Mouse (Mus musculus): ENCODE data around the gene Garem2. TPM values are rescaled to one million over a fixed set of nuclear protein-coding genes. Genes with fewer than 3 reads are reported as not detected.
A peak's percentile ranks its signal among the peaks of the same experiment; 100 is the strongest.

Gene Garem2
- total RNA-seq, 1 experiment: 1.7 TPM

DNA sequence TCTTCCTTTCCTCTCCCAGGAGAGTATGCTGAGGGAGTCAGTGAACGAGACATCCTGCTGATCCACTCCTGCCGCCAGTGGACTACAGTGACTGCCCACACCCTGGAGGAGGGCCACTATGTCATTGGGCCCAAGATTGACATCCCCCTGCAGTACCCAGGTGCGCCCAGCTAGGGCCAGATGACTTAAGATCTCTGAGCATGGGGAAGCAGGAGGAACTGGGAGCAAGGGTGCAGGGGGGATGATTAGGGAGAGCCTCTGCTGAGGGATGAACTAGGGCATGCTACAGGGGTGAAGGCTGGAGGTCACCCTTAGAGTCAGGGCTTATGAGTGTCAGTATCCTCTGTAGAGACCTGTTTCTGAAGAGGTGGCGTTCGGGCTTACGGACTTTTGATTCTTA lies 3.3 kb downstream of the Garem2 start:
- Histone ChIP-seq H3K36me3 (ENCODE audit: control insufficient read depth, insufficient read depth, low read length, poor library complexity, severe bottlenecking) (no peaks in the 10 kb centered on the region), H3K4me1 (ENCODE audit: control insufficient read depth in 2 of 2, insufficient read depth in 2 of 2, low read length in 2 of 2, poor library complexity in 1 of 2) (peaks cover 0 to 24% of the 10 kb centered on the region in 2 experiments; a peak in 3 of 4 replicates), H3K9ac (ENCODE audit: insufficient read depth, low read depth, low read length, poor library complexity, severe bottlenecking) (no peak overlapping the region), H3K9me3 (ENCODE audit: control insufficient read depth, insufficient read depth, low read depth, low read length) (no peaks in the 10 kb centered on the region), H3K27ac (ENCODE audit: insufficient read depth, low read depth, low read length, poor library complexity, severe bottlenecking) (no peak overlapping the region), H3K4me3 (ENCODE audit: insufficient read depth in 1 of 2, low read depth in 1 of 2, low read length in 2 of 2, poor library complexity in 1 of 2, severe bottlenecking in 1 of 2) (no peak overlapping the region)
- DNase-seq (ENCODE audit: low read depth, low spot score): no peak
- in situ Hi-C loops (cut with MboI; ENCODE audit: low sequenced_read_pairs in 2 of 2, unreplicated experiment in 2 of 2): no loop called here
- TF ChIP-seq ZNF384 (IDR thresholded peaks at IDR 0.05; ENCODE audit: low read depth, low read length): no peak
- TF ChIP-seq HCFC1 (IDR thresholded peaks at IDR 0.05; ENCODE audit: borderline replicate concordance, insufficient read depth, low read length): no peak
- TF ChIP-seq CHD2 (IDR thresholded peaks at IDR 0.05; ENCODE audit: low read depth, low read length): no peak
- no peak for TF ChIP-seq ZC3H11A (IDR thresholded peaks at IDR 0.05; ENCODE audit: borderline replicate concordance, low read depth, low read length)
- TF ChIP-seq MAFK (IDR thresholded peaks at IDR 0.05; ENCODE audit: insufficient read depth, low read depth, low read length): no peak

DNA sequence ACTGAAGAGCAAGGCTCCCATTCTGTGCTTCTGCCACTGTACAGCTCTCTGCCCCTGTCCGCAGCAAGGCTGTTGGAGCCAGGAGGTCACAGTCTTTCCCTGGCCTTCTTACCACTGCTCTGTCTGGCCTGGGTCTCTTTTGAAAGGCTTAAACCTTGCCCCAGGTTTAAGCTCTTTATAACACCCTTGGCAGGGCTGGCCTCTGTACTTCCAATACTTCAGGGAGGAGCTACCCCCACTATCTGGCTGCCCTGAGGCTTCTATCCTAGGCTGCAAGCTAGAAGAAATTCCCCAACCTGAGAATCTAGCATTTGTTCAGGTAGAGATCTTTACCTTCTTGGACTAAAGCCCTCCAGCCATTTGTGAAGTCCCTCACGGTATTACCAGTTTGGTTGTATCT lies 4.9 kb downstream of the Garem2 start:
- Histone ChIP-seq H3K4me1 (ENCODE audit: control insufficient read depth in 2 of 2, insufficient read depth in 2 of 2, low read length in 2 of 2, poor library complexity in 1 of 2) (peaks cover 0 to 28% of the 10 kb centered on the region in 2 experiments; a peak in 3 of 4 replicates), H3K36me3 (ENCODE audit: control insufficient read depth, insufficient read depth, low read length, poor library complexity, severe bottlenecking) (no peaks in the 10 kb centered on the region), H3K9ac (ENCODE audit: insufficient read depth, low read depth, low read length, poor library complexity, severe bottlenecking) (no peak overlapping the region), H3K4me3 (ENCODE audit: insufficient read depth in 1 of 2, low read depth in 1 of 2, low read length in 2 of 2, poor library complexity in 1 of 2, severe bottlenecking in 1 of 2) (no peak overlapping the region), H3K9me3 (ENCODE audit: control insufficient read depth, insufficient read depth, low read depth, low read length) (no peaks in the 10 kb centered on the region), H3K27ac (ENCODE audit: insufficient read depth, low read depth, low read length, poor library complexity, severe bottlenecking) (no peak overlapping the region)
- TF ChIP-seq MAFK (IDR thresholded peaks at IDR 0.05; ENCODE audit: insufficient read depth, low read depth, low read length) (no peak), HCFC1 (IDR thresholded peaks at IDR 0.05; ENCODE audit: borderline replicate concordance, insufficient read depth, low read length) (no peak), ZC3H11A (IDR thresholded peaks at IDR 0.05; ENCODE audit: borderline replicate concordance, low read depth, low read length) (no peak), CHD2 (IDR thresholded peaks at IDR 0.05; ENCODE audit: low read depth, low read length) (no peak), ZNF384 (IDR thresholded peaks at IDR 0.05; ENCODE audit: low read depth, low read length) (no peak)
- in situ Hi-C loops (cut with MboI; ENCODE audit: low sequenced_read_pairs in 2 of 2, unreplicated experiment in 2 of 2): no loop called here
- no peak for DNase-seq (ENCODE audit: low read depth, low spot score)

GRCm38 (mm10) chr5:30110371-30111060 lies 5.6 kb downstream of the Garem2 start:
- in situ Hi-C loops (cut with MboI; ENCODE audit: low sequenced_read_pairs in 2 of 2, unreplicated experiment in 2 of 2): no loop called here
- H3K9me3 ChIP-seq (ENCODE audit: control insufficient read depth, insufficient read depth, low read depth, low read length): no peaks in the 10 kb centered on the region
- no peak overlapping the region for H3K9ac ChIP-seq (ENCODE audit: insufficient read depth, low read depth, low read length, poor library complexity, severe bottlenecking)
- TF ChIP-seq ZC3H11A (IDR thresholded peaks at IDR 0.05; ENCODE audit: borderline replicate concordance, low read depth, low read length): no peak
- TF ChIP-seq HCFC1 (IDR thresholded peaks at IDR 0.05; ENCODE audit: borderline replicate concordance, insufficient read depth, low read length): no peak
- no peak for TF ChIP-seq MAFK (IDR thresholded peaks at IDR 0.05; ENCODE audit: insufficient read depth, low read depth, low read length)
- no peak for TF ChIP-seq ZNF384 (IDR thresholded peaks at IDR 0.05; ENCODE audit: low read depth, low read length)
- no peak for TF ChIP-seq CHD2 (IDR thresholded peaks at IDR 0.05; ENCODE audit: low read depth, low read length)
- H3K4me1 ChIP-seq (ENCODE audit: control insufficient read depth in 2 of 2, insufficient read depth in 2 of 2, low read length in 2 of 2, poor library complexity in 1 of 2): peaks cover 0 to 28% of the 10 kb centered on the region in 2 experiments; a peak in 3 of 4 replicates
- DNase-seq (ENCODE audit: low read depth, low spot score): no peak
- no peaks in the 10 kb centered on the region for H3K36me3 ChIP-seq (ENCODE audit: control insufficient read depth, insufficient read depth, low read length, poor library complexity, severe bottlenecking)
- peak overlapping the region in 1 of 2 experiments; percentile 13; a peak in 1 of 4 replicates for H3K4me3 ChIP-seq (ENCODE audit: insufficient read depth in 1 of 2, low read depth in 1 of 2, low read length in 2 of 2, poor library complexity in 1 of 2, severe bottlenecking in 1 of 2)
- no peak overlapping the region for H3K27ac ChIP-seq (ENCODE audit: insufficient read depth, low read depth, low read length, poor library complexity, severe bottlenecking)

DNA sequence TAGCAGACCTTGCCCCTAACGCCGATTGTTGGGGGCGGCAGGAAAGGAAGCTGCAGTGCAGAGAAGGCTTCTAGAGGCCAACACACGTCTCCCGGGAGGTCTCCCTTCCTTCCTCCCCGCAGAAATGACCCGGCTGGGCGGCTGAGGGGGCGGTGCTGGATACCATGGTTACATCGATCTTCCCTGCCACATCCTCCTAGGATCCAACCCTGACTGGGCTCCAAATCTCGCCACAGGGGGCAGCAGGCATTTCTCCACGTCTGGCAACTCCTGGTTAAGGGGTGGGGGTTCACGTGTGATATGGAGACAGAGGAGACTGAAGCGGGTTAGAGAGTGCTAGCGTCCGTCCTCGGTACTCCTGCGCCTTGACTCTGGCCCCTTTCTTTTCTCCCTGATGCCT lies 6.2 kb downstream of the Garem2 start:
- Histone ChIP-seq H3K9me3 (ENCODE audit: control insufficient read depth, insufficient read depth, low read depth, low read length) (no peaks in the 10 kb centered on the region), H3K9ac (ENCODE audit: insufficient read depth, low read depth, low read length, poor library complexity, severe bottlenecking) (no peak overlapping the region), H3K4me3 (ENCODE audit: insufficient read depth in 1 of 2, low read depth in 1 of 2, low read length in 2 of 2, poor library complexity in 1 of 2, severe bottlenecking in 1 of 2) (peak overlapping the region; percentile 8 to 43; a peak in 2 of 4 replicates), H3K4me1 (ENCODE audit: control insufficient read depth in 2 of 2, insufficient read depth in 2 of 2, low read length in 2 of 2, poor library complexity in 1 of 2) (peaks cover 0 to 24% of the 10 kb centered on the region in 2 experiments; a peak in 3 of 4 replicates), H3K27ac (ENCODE audit: insufficient read depth, low read depth, low read length, poor library complexity, severe bottlenecking) (no peak overlapping the region), H3K36me3 (ENCODE audit: control insufficient read depth, insufficient read depth, low read length, poor library complexity, severe bottlenecking) (no peaks in the 10 kb centered on the region)
- in situ Hi-C loops (cut with MboI; ENCODE audit: low sequenced_read_pairs in 2 of 2, unreplicated experiment in 2 of 2): no loop called here
- TF ChIP-seq ZC3H11A (IDR thresholded peaks at IDR 0.05; ENCODE audit: borderline replicate concordance, low read depth, low read length) (no peak), HCFC1 (IDR thresholded peaks at IDR 0.05; ENCODE audit: borderline replicate concordance, insufficient read depth, low read length) (no peak), CHD2 (IDR thresholded peaks at IDR 0.05; ENCODE audit: low read depth, low read length) (no peak), ZNF384 (IDR thresholded peaks at IDR 0.05; ENCODE audit: low read depth, low read length) (no peak), MAFK (IDR thresholded peaks at IDR 0.05; ENCODE audit: insufficient read depth, low read depth, low read length) (no peak)
- DNase-seq (ENCODE audit: low read depth, low spot score): peak; percentile 60
